Mouse (Mus musculus): ENCODE results near the gene Acox3.

DNA sequence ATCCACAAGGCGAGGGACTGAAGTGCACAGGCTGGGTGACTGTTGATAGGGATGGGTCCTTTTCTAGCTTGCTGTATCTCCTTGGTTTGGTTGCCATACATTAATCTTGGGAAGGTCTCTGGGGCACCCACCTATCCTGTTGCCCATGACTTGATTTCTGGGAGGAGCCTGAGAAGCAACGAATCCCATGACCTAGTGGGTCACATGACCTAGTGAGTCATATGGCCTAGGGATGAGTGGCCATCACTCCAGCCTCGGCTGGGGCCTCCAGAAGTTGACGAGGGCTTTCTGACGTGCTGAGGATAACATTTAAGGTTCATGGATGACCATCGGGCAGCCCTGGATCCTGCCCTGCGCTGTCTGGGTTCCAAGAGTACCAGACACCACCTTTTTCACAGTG is 22.5 kb downstream of the Acox3 start:
- TF ChIP-seq CTCF (conservative IDR thresholded peaks at IDR 0.05; ENCODE audit: low read length) (no peak), NANOG (IDR thresholded peaks at IDR 0.05; ENCODE audit: borderline replicate concordance, low read length) (no peak), POU5F1 (IDR thresholded peaks at IDR 0.05; ENCODE audit: borderline replicate concordance, low read length) (no peak)
